Mouse (Mus musculus) midbrain, embryonic 16.5 days (tissue): ENCODE results near the gene Gm28363. TPM values are rescaled to one million over a fixed set of nuclear protein-coding genes. Genes with fewer than 3 reads are reported as not detected.
"Not testable (repeated sequence)": the region's sequence is repeated elsewhere in the genome, so short reads cannot be mapped to it uniquely, and the experiment has no call there.

Experiments
- ATAC-seq: fragments of 200-750 bp; cut with Nextera tagmentation; 2 replicates; pipeline ENCODE4 v1.8.0; 2017; ENCODE audit warnings: moderate TSS enrichment
- H3K27ac ChIP-seq: fragments of 300-500 bp; sonication (generic); 2 replicates; pipeline ENCODE4 v1.5.1; 2014; ENCODE audit warnings: mild to moderate bottlenecking, low read length, mixed read lengths
- H3K27me3 ChIP-seq: fragments of 300-500 bp; sonication (generic); 2 replicates; pipeline ENCODE4 v1.6.1; 2014; ENCODE audit warnings: low read depth, low read length, mixed read lengths; ENCODE audit not compliant: control insufficient read depth, insufficient read depth
- H3K36me3 ChIP-seq: fragments of 300-500 bp; sonication (generic); 2 replicates; pipeline ENCODE4 v1.6.1; 2014; ENCODE audit warnings: mild to moderate bottlenecking, low read length, moderate library complexity, mixed read lengths; ENCODE audit not compliant: control insufficient read depth, insufficient read depth
- H3K4me1 ChIP-seq: fragments of 300-500 bp; sonication (generic); 2 replicates; pipeline ENCODE4 v1.6.1; 2014; ENCODE audit warnings: mild to moderate bottlenecking, low read length, mixed read lengths; ENCODE audit not compliant: control insufficient read depth, insufficient read depth
- H3K4me2 ChIP-seq: fragments of 300-500 bp; sonication (generic); 2 replicates; pipeline ENCODE4 v1.6.1; 2014; ENCODE audit warnings: mild to moderate bottlenecking, low read length, mixed read lengths
- H3K4me3 ChIP-seq: fragments of 300-500 bp; sonication (generic); 2 replicates; pipeline ENCODE4 v1.5.1; 2014; ENCODE audit warnings: low read depth, mild to moderate bottlenecking, low read length, moderate library complexity, mixed read lengths
- H3K9ac ChIP-seq: fragments of 300-500 bp; sonication (generic); 2 replicates; pipeline ENCODE4 v1.6.1; 2014; ENCODE audit warnings: low read depth, low read length, mixed read lengths
- H3K9me3 ChIP-seq: fragments of 300-500 bp; sonication (generic); replicated peaks from 2 replicates; pipeline ENCODE4 v1.6.1; 2014; ENCODE audit warnings: mild to moderate bottlenecking, low read length, mixed read lengths; ENCODE audit not compliant: control insufficient read depth, poor library complexity, severe bottlenecking
- WGBS: fragments of 180-500 bp; shearing (Covaris S2); extraction: QIAGEN DNeasy Blood & Tissue Kit; methylation state at CpG from one replicate; pipeline ENCODE4 v1.1.7; 2014; 5-methylcytosine and 5-hydroxymethylcytosine counted together
- polyA plus RNA-seq: library from polyadenylated mRNA; unstranded; fragments of >200 nt; fragmentation: Nextera tagmentation; extraction: Ambion mirVana; gene quantifications from 2 replicates; pipeline ENCODE4 v1.2.1, GENCODE M21; 2015

The Gm28363 gene
- polyA plus RNA-seq: not detected in 2 replicates

DNA sequence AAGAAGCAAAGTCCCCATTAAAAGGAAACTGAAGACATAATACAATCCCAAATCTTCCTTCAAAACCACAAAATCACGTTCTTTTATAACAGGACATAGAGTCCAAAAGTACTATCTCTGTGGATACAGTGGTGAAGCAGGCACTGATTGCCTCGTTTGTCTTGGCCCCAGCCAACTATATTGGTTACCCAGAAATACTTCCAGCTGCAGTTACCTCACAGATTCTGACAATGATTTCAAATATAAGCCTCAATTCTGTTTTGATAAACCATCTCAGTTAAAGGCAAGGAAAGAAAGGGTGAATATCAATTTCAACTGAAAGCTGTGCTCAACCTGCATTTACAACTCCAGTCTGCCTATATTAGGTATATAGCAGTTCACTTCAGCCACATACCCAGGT is at the start of gene Gm28363:
Gene Gm28363, plus strand, starts transcription at position 301 of the 400 bp plus-strand sequence.
- H3K27ac ChIP-seq, ATAC-seq, H3K4me1 ChIP-seq, H3K9ac ChIP-seq, H3K27me3 ChIP-seq, H3K4me2 ChIP-seq, H3K4me3 ChIP-seq, H3K36me3 ChIP-seq, H3K9me3 ChIP-seq: not testable (repeated sequence)
- WGBS: 65% methylated on average over 2 of the region's 2 CpGs

DNA sequence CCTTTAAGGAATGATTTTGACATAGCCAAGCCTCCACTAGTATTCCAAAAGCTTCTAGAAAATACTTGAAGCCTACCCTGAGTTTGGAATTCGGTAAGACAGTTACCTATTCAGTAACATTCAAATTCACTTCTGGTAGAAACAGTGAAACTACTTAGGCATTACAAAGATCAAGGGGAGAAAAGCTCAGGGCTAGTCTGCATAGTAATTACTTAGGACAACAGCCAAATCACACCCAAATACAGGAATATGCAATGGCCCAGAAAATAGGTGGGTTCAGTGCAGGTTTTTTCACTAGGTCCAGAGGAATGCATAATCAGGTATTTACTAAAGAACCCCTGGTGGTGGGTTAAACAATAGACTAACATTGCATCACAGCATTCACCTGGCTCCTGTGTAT is 46.7 kb upstream of the Gm28363 start:
- H3K9ac ChIP-seq, H3K27me3 ChIP-seq, H3K27ac ChIP-seq, H3K9me3 ChIP-seq, H3K4me3 ChIP-seq, H3K4me2 ChIP-seq, H3K36me3 ChIP-seq, ATAC-seq, H3K4me1 ChIP-seq: not testable (repeated sequence)
- 74% methylated on average over 1 of the region's 1 CpGs for WGBS

Other genes with a start within 250 kb of the Gm28363 start
- not detected in 2 replicates for gene B020011L13Rik, start 84.0 kb downstream of the Gm28363 start, polyA plus RNA-seq
- gene Gm28360, start 132.9 kb downstream of the Gm28363 start, polyA plus RNA-seq: not detected in 2 replicates
- not detected in 2 replicates for gene Gm28168, start 230.9 kb downstream of the Gm28363 start, polyA plus RNA-seq